Mouse (Mus musculus) yolk sac, embryonic 10.5 days (tissue): ENCODE measurements at regions not wholly inside any gene's neighbourhood (a gene's known extent, or its start where the extent isn't known, plus 50 kb on each side); places are given as distances from the start of the nearest gene placed in this dataset.
A peak's percentile ranks its signal among the peaks of the same experiment; 100 is the strongest.
"Not testable (repeated sequence)": the region's sequence is repeated elsewhere in the genome, so short reads cannot be mapped to it uniquely, and the experiment has no call there.

Experiments
- DNase-seq: peaks from one replicate; pipeline ENCODE4 v3.0.0-alpha.2; 2017; ENCODE audit warnings: low spot score

DNA sequence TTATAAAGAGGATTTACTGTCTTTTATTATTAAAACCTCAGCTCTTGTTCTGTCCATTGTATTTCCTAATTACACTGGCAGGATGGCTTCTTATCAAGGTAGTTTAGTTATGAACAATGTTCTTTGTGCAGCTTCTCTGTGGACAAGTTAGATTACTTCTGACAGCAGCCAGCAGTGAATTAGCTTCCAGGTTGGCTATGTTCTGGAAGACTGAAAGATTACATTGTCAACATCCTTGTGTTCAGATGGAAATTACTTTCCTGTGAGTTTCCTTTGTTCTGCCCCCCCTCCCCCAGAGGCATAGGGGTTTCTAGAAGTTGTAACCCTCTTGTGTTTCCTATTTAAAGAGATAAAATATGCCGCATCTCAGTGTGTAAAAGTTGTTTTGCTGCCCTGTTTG lies 846.1 kb downstream of the Car8 start:
- DNase-seq, result no peak

GRCm38 (mm10) chr4:7391596-7391995 lies 847.2 kb downstream of the Car8 start:
- peak; percentile 11 for DNase-seq

GRCm38 (mm10) chr4:7385069-7385468 lies 853.8 kb downstream of the Car8 start:
- no peak for DNase-seq

- DNase-seq, result no peak
These were observed 858.8 kb downstream of the Car8 start for GRCm38 (mm10) chr4:7379996-7380395.

DNA sequence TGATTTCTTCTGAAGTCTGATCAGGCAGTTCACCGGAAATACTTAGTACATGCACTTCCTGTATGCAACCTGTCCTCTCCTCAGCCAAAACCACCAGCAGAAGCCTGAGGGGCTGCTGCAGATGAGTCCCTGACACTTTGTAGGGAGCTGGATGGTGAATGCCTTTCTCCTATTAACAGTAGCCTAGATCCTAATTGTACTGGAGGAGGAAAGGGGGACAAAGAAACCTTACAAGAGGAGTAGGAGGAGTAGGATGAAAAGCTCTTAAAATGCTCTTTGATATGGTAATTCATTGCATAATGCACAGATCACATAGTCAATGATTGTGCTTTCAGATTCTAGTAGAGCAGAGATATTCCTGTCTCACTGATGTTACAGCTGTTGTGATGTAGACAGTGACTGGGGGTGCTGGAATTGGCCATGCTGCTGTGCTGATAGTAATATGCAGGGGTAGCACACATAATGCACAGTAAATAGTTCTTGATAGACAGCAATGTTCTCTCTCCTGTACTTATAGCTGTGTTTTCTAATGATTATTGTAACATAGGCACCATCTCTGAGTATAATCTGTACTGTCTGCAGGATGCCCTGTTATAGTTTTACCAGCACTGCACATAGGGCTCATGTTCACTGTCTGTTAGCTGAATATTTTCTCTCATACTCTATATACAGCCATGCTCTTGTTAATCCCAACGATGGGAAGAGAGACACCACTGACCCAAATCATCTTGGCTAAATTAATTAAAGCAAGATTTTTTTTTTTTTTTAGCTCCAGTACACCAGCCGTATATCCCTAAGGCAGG lies 874.4 kb downstream of the Car8 start:
- DNase-seq, result no peak

- DNase-seq, result no peak
These were observed 875.3 kb downstream of the Car8 start for GRCm38 (mm10) chr4:7363508-7363907.

- no peak for DNase-seq
These were observed 882.6 kb downstream of the Car8 start for GRCm38 (mm10) chr4:7356202-7356601.

DNA sequence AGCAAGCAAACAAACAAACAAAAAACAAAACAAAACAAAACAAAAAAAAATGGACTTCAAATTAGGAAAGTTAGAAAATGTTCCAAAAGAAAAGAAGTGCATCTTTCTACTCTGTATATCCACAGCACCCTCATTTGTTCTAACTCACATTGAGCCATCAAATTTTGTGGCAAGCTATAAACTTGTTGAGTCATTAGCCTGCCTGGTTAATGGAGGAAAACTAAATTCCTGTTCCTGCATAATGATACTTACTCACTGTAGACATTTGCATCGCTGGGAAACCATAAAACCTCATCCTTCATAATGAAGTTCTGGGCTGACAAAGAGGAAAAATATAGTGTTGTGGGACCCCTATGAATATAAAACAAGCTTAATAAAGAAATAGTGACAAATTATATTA lies 891.5 kb downstream of the Car8 start:
- DNase-seq, result no peak

- DNase-seq, result no peak
These were observed 897.7 kb downstream of the Car8 start for GRCm38 (mm10) chr4:7341159-7341558.

DNA sequence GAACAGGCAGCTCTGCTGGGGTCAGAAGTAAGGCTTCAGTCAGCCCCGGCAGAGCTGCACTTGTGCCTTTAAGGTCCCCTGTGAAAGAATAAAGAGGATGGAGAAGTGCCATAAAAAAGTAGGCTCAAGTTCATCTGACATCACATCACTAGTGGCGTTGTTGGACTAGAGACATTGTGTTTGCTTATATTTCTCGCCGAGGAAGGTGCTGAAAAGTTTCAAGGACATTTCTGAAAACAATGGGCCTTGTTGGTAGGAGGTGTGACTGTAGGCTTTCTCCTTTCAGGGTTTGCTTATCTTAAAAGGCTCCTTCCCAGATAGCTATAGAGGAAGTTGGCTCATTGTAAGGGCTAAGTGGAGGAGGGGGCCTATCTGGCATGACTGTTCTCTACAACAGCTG lies 924.6 kb downstream of the Car8 start:
- no peak for DNase-seq

DNA sequence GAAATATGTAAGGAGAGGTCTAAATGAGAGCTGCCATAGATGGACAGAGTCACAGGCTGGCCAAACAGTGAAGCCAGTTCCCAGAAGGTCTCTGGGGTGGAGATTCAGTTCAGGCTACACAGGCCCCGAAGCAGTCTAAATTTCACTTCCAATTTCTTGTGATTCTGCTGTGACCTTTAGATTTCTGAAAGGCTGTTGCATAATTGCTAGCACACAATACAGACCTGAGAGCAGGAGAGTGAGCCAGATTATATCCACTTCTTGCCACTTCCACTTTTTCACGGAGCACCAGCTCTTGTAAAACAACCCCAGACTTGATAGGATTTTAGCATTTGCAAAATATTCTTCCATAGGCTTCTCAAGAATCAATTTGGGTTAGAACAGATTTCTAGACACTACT lies 925.6 kb downstream of the Car8 start:
- no peak for DNase-seq

DNA sequence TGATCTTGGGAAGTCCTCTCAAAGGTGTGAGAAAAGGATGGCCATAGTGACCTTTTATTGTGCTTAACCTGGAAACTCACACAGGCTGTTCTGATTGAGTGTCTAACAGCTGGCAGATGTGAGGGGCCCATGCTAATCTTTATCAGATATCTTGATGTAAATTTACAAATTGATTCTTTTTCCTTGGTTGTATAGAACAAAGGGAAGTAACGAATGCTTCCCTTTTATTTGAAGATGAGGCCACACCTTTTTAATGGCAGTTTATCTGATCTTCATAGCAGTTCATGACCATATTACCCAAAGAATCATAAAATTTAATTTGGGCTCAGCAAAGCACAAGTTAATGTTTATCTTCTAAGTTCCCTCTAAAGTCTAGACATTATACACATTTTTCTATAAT lies 926.7 kb downstream of the Car8 start:
- no peak for DNase-seq

- DNase-seq, result no peak
These were observed 969.8 kb downstream of the Car8 start for GRCm38 (mm10) chr4:7269047-7269446.

GRCm38 (mm10) chr4:7256486-7256885 lies 982.4 kb downstream of the Car8 start:
- no peak for DNase-seq

GRCm38 (mm10) chr4:7253616-7254015 lies 985.2 kb downstream of the Car8 start:
- DNase-seq, result no peak

DNA sequence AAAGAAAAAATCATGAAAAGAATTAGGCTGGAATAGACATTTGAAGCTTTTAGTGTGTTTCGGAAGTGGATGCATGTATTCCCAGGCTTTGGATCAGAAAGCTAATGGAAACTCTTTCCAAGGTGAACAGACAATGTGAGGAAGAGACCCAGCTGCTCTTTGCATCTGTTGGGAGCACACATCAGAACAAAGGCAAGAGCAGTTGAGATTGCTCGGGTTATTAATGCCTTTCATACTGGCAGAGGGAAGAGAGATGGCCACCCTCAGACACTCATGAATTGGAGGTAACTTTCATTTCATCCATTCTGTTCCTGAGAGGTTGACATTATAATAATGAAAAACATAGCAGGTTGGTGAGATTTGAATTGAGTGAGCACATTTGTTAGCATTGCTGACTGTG lies 987.2 kb downstream of the Car8 start:
- no peak for DNase-seq

DNA sequence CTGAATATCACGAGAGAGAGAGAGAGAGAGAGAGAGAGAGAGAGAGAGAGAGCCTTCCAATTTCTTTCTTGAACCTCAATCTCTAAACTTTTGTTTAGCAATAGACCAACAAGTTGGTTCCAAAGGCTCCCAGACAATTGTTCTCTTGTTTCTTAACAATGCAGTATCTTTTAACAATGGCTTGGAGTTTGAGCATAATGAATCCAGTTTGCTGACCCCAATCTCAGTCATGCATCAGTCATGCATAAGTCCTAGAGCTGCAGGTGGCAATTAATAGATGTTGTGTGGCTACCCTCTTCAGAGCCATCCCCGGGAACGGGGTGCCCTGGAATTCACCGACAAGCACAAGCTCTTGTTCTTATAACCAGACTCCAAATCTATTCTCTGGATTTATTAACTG lies 991.0 kb downstream of the Car8 start:
- DNase-seq, result no peak

DNA sequence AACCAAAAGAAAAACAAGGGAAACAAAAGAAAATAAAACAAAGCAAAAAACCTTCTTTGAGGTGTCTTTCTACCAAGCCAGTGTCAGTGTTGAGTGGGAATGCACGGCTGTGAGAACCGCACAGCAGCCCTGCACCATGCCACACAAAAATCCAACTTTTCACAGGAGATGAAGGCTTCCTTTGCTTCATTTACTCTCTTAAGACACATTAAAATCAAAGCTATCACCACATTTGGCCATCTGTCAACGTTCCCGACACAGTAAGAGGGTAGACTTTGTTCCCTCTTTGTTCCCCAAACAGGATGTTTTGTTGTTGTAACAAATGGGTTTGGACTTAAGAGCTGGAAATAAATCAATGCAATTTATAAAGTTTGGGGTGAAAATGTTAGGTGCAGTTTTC lies 991.6 kb downstream of the Car8 start:
- DNase-seq, result no peak

- DNase-seq, result no peak
These were observed 992.0 kb downstream of the Car8 start for GRCm38 (mm10) chr4:7246828-7247227.

DNA sequence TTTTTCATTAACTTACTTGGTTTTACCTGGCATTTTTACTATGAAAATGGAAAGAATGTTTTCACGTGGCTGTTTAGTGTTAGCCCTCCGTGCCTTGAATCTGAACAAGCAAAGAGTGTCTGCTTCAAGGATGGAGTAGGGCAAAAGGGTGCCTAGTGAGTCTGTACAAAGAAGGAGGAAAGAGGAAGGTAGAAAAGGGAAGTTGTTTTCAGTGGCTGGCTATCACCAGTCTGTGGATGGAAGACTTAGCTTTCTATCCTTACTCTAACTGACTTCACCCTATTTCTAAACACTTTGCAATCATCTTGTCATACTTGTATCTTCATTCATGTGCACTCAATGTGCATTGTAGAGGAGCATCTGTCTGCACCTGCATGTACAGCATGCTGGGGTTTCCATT lies 993.2 kb downstream of the Car8 start:
- DNase-seq, result no peak

- DNase-seq, result no peak
These were observed 1001.0 kb downstream of the Car8 start for GRCm38 (mm10) chr4:7237848-7238247.

GRCm38 (mm10) chr4:7234537-7234936 lies 1004.3 kb downstream of the Car8 start:
- not testable (repeated sequence) for DNase-seq

GRCm38 (mm10) chr4:7228980-7229379 lies 1009.9 kb downstream of the Car8 start:
- no peak for DNase-seq

- DNase-seq, result no peak
These were observed 1015.9 kb downstream of the Car8 start for GRCm38 (mm10) chr4:7222922-7223321.
